Mouse (Mus musculus) left cerebral cortex, postnatal 25 days (tissue): ENCODE results near the gene Cox8a. TPM values are rescaled to one million over a fixed set of nuclear protein-coding genes. Genes with fewer than 3 reads are reported as not detected.

Experiments used
- DNase-seq, 2 experiments: peaks; one replicate each; pipeline ENCODE4 v3.0.0; 2022; ENCODE audit warnings: low spot score in 2 of 2, mixed read lengths in 1 of 2
- intact Hi-C: fragments of 180-260 bp; cut with DNase I; formaldehyde crosslinking; loops from one replicate; pipeline ENCODE4 v1.15.1; 2025
- total RNA-seq, 2 experiments: library from RNA; stranded (reverse); gene quantifications; 2 replicates each; pipeline ENCODE4 v1.2.3; 2021

Cox8a gene
- total RNA-seq, 2 experiments from 2014 or later: 1,203 to 1,264 TPM

DNA sequence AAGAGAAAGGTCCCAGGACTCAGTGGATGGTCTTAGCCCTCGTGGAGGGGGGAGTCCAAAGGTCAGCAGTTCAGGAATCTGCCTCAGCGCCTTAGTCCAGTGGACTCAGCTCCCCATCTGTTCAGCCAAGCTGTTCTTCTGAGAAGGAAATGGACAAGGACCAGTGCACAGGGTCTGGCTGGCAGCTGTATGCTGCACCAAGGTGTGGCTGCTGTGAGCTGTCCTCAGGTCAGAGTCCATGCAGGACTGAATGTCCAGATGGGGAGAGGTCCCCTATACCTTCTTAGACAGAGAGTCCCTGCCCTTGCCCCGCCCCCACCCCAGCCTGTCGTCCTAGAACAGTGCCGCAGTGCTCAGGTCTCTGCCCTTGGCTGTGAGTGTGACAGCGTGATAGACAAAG is 25.8 kb downstream of the Cox8a start:
- intact Hi-C loops: no loop called here
- no peak for DNase-seq

DNA sequence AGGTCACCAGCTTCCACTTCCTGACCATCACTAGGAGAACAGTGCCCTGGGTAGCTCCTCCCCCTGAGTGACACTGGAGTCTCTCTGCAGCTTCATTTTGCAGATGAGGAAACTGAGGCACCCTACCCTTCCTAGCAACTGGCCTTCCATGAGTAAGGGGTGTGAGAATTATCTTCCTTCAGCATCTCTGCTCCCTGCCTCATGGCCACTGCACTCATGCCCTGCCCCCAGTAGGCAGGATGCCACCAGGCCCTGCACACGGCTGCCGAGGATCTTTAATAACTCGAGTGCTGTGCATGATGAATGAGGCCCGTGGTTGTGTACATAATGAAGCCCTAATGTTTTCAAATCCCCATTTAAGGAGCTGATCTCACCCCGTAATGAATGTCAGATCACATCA is 26.4 kb downstream of the Cox8a start:
- DNase-seq: no peak
- intact Hi-C loops: no loop called here

DNA sequence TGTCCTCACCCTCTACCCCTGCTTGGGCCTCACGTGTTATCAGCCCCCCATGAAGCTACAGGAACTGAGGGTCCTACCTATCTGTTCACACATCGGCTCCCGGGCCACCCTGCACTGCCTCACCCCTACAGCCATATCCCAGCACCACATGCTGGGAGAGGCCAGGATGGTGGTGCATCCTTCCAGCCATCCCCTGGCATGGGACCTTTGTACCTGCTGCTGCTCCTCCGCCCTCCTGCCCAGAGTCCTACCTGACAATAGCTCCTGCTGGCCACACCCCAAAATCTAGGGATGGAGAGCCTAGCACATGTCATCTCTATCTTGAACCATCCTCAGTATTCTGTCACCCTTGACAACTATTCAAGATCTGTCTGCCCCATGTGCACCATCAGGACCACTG is 28.4 kb downstream of the Cox8a start:
- intact Hi-C loops: no loop called here
- DNase-seq: no peak

DNA sequence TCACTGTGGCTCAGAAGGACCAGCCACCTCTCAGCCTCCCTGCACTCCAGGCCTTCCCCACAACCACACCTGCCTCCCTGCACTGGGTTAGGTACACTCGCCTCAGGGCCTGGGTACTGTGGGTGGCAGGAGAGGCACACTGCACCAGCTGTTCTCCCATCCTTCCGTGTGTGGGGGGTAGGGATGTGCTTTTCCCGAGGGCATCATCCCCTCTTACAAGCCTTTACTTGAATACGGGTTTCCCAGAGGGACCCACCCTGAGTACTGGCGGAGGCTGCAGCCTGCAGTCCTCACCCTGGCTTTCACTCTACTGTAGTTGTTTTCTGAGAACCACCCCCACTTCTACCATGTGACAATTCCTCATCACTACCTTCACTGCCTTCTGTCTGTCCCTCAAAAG is 30.3 kb downstream of the Cox8a start:
- intact Hi-C loops: no loop called here
- DNase-seq: no peak

DNA sequence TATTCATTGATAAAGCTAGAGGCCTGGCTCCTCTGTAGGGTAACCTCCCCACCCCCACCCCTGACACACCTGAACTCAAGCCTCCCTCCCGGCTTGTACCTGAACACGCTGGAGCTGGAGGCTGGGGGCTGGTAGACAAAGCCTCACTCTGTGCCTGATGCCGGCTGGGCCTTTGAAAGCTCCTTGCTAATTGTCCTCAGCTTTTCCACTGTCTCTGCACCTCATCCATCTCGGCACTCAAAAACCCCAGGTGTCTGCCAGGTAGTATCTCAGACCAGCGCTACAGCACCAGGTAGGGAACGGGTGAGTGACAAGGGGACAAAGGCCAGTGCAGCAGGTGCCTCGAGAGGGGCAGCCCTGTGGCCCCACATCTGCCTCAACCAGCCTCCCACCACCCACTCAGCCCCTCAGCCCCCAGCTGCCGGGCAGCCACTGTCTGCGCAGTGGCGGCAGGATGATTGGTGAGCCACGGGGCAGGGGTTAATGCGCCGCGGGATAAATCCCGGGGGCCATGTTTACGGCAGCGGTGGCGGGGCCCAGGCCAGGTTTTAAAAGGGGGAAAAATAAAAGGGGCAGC is 31.6 kb downstream of the Cox8a start:
- no peak for DNase-seq

DNA sequence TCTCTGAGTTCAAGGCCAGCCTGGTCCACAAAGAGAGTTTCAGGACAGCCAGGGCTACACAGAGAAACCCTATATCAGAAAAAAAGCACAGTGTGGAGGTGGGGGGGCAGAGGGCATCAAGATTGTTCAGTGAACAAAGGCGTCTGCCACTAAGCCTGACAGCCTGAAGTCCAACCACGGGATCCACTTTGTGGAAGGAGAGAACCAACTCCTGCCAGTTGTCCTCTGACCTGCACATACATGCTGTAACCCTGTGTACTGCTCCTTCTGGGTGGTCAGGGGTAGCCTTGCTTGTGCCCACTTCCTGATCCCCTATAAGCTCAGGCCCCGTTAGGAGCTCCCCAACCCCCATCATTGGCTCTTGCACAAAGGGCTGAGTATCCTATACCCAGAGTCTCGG is 32.4 kb downstream of the Cox8a start:
- no peak for DNase-seq
- intact Hi-C loops: no loop called here

More for the DNA sequence above, 31.6 kb downstream of the Cox8a start:
- intact Hi-C loops: no loop called here

DNA sequence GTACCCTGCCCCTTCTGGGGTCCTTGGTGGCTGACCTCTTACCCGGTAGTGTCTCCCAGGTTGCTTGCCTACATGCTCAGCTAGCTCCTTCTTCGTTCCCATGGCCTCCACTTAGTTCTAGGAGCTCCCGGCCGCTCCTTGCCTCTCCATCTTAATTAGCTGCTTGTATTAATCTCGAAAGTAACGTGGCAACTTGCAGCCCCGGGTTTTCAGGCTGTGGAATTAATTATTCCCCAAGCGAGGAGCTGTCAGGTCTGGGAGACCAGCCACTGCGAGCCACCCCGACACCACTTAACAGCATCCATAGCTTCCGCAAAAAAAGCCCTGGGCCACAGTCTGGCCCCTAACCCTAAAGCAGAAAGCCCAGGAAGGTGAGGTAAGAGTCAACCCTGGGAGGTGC is 34.0 kb downstream of the Cox8a start:
- intact Hi-C loops: no loop called here

DNA sequence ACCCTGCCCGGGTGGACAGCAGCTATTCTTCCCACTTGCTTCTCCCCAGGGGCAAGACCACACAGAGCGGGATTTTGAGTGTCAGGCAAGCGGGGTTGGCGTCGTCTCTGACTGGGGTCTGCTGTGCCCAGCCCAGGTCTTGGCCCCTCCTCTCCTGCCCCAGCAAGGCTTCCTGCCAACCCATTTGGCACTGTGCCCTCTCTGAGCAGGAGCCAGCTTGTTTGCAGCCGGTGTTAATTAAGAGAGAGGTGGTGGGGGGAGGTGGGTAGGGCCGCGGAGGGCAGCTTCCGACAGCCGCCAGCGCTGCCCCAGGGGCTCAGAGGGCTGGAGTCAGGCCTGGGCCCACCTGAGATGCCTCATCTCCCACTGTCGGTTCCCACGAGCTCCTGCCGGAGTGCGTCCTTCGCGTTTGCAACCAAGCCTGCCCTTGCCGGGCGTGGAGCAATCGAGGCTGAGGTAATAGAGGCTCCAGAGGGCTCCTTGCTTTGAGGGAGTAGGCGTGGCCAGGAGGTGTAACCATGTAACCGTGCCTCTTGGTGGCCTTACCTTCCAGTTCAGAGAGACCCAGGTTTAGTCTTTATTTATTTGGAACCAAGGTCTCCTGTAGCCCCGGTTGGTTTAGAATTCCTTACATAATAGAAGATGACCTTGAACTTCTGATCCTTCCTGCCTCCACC is 35.0 kb downstream of the Cox8a start:
- intact Hi-C loops: no loop called here
- peak in 1 of 2 experiments; percentile 65 for DNase-seq

More for the DNA sequence above, 34.0 kb downstream of the Cox8a start:
- DNase-seq: no peak

DNA sequence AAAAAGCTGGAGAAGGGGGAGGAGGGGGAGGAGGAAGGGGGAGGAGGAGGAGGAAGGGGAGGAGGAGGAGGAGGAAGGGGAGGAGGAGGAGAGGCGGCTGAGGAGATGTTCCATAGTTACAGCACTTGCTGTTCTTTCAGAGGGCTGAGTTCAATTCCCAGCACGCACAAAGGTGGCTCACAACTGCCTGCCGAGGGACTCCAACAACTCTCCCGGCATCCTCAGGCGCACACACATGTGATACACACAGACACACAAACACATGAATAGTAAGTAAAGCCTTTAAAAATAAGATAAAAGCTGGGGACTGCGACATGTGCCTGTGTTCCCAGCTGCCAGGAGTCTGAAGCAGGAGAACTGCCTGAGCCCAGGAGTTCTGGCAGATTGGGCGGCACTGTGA is 35.9 kb downstream of the Cox8a start:
- no peak for DNase-seq
- intact Hi-C loops: no loop called here

DNA sequence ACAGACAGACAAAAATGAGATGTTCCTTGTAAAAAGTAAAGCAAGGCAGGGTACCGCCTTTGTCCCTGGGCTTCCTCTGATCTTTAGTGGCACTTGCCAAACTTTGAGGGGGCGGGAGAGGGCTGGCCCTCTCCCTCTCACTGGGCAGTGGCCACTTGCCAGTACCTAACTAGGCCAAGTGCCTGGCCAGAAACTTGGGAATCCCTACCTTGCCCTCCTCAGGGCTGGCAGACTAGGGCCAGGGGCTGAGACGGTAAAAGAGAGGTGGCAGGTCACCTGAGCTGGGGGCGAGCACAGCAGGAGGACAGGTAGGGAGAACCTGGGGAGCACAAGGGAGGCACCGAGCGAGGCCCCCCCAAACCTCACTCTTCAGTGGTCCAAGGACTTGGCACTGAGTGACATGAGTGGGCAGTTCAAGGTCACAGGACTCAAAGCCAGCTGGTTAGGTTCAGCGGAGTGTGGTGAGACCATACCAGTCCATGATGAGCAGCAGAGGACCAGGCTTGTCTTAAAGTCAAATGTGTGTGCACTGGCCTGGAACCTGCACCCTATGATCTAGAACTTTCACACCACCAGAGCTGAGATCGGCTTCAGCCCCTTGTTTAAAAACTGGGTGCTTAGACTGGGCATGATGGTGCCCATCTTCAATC is 36.5 kb downstream of the Cox8a start:
- intact Hi-C loops: no loop called here
- no peak for DNase-seq

DNA sequence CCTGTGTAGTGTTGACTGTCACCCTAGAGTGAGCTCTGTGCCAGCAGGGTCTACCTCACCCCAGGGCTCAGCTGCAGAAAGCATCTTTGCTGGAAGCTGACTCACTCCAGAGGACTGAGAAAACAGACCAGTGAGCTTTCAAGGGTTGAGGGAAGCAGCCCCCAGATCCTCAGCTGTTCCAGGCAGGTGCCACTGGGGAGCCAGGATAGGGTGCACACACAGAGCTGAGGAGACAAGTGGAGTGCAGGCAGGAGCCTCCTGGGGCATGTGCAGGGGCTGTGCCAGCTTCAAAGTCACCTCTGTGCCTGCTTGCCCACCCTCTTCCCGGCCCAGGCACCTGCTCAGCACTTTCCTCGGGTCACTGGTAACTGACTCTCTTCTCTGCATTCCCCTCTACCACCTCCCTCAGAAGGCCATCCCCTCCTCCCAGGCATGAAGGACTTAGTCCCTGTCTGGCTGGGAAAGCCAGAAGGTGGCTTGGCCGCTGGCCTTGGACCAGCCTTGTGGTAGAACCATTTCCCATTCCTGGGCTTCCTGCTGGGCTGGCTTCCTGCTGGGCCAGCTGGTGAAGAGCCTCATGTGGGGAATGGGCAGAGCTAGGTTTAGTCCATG is 38.5 kb downstream of the Cox8a start:
- DNase-seq: no peak
- intact Hi-C loops: no loop called here

DNA sequence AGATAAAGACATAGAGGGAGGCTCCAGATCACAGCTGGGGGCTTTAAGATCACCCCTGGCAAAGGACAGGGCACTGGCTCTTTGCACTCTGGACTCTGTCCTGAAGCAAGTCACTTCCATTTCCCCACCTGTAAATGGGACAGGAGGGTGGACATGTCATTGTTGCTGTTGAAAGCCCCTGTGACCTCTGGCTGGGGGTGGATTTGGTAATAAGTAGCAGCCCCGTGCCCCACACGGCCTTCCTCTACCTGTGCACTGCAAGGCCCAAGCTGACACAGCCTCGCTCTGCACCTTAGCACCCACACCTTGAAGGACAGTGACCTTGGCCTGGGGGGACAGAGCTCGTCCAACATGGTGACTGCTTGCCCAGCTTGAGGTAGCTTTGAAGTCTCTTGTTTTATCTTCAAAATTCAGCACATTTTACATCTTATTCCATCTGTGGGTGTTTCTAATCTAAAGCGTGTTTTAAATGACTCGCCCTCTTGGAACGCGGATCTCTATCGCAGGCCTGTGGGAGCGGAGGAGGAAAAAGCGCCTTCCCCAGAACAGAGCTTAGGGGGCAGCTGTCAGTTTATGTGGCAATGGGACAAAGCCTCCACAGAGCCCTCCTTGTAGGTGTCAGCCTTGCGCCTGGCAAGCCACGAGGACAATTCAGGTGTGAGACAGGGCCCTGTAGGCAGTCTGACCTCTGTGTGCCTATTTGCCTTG is 39.5 kb downstream of the Cox8a start:
- intact Hi-C loops: no loop called here

DNA sequence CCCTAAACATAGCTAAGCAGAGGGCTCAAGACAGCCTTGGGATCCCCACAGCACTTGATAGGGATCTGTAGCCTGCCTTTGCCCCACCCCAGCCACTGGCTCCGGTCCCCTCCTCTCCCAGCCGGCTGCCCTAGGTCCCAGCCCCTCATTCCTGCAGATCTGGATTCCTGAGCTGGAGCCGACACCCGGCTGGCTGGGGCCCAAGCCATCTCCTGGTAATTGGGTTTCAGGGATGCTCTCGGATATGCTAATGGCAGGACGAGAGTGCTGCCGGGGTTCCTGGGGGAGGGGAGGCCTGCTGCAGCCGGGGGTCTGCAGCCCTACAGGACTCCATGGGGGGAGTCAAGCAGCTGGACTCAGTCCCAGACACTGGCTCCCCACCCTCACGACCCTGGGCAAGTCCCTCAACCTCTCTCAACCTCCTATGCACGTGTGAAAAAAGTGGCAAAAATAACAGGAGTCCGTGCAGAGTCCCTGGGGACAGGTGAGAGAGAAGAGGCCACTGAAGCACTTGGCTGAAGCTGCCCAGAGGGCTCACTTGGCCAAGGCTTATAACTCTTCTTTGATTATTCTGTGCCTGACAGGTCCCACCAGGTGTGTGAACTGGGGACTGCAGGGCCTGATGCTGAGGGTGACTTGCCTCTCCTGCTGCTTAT is 41.2 kb downstream of the Cox8a start:
- intact Hi-C loops: no loop called here

More for the DNA sequence above, 39.5 kb downstream of the Cox8a start:
- DNase-seq: no peak

DNA sequence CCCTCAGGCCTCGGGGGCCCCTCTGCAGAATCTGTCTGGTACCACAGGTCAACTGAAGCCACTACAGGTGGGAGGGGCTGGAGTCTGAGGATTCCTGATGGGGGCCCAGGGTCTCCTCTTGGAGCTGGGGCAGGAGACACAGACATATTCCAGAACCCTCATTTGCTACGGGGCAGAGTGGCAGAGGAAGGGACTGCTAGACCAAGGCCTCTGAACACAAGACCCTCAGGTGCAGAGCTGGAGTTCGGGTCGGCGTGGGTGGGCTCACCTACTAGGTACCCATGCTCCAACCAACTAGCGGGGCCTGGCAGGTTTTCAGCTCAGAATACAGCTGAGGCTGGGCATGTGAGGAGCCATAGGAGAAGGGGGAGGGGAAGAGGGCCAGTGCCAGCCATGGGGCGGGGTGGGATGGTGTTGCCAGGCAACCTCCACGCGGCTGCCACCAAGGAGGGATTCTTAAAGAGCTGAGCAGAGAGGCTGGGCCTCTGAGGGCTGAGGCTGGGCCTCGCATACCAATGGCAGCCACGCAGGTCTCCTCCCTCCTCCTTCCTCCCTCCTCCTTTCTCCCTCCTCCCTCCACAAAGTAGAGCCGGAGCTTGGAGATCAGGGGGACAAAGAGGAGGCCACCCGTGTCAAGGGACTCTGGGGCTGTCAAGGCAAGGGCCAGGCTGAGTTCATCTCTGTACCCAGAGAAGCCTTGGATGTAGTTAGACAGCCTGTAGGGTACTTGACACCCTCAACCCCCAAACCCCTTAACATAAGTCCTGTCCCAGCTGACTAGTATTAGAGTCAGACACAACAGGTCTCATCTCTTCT is 45.2 kb downstream of the Cox8a start:
- DNase-seq: peak; percentile 73 to 85
- intact Hi-C loops: no loop called here

More for the DNA sequence above, 41.2 kb downstream of the Cox8a start:
- DNase-seq: no peak

DNA sequence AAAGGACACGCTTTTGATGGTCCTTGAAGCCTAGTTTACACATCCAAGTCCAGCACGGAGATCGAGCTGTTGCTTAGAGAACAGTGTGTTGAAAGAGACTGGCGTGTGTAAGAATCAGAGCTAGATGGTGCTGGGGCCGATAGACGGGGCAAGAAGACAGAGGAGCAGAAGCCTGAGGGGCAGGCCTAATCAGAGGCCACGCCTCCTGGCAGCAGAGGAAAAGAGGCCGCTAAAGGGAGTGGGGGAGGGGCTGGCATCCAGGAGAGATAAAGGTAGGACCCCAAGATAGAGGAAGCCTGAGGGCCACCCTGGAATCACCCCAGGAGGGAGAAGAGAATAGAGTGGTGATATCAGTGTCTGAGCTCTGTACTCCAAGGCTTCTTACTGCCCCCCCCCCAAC is 46.0 kb downstream of the Cox8a start:
- no peak for DNase-seq
- intact Hi-C loops: no loop called here

DNA sequence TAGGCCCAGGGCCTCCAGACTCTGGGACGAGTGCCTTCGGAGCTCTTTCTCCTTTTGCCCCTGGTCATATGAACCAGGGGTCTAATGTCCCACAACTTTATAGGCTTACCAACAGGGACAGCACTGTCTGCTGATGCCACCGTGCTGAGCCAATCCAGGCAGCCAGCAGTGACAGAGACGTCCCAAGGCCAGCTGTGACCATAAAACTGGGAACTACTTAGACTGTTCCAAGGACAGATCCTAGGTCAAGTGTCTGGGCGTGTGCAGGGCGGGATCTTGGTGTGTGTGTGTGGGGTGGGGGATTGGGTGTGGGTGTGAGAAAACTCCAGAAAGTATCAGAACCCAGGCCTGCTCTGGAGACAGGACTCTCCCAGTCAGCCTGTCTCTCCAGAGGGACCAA is 46.5 kb downstream of the Cox8a start:
- no peak for DNase-seq
- intact Hi-C loops: no loop called here

DNA sequence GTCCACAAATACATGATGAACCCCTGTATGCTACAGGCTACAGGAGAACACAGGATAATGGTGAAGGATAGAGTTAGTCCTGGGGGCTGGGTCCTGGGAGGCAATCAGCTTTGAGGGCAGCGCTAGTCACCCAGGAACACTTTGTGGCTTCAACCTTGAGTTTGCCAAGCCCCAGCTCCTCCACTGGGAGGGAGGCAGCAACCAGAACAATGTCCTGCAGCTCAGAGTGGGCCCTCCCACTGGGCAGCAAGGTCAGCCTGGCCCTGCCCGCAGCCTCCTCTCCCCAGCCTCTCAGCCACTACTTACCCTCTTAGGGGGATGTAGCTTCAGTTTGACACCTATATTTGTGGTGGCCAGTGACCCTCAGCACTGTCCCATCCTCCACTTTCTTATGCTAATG is 49.0 kb downstream of the Cox8a start:
- intact Hi-C loops: loop anchor here (5.0 kb wide), 1 partner anchor 86 kb away; no protein-coding TSS in a partner anchor
- DNase-seq: no peak

DNA sequence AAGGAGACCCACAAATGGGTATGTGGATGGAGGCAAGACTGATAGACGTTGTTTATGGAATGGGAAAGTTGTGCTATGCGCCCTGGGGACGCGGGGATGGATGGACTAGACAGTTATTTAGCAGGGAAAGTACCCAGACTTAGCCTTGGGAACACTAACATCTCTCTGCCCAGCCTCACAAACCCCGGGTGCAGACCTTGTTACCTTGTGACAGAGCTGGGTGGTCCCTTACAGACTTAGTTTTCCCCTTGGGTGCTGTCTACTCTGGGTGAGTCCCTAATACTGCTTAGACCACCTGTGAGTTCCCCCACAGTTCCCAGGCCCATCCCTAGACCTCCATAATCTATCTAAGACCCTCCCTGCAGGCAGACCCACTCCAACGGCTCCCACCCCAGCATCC is 50.6 kb downstream of the Cox8a start:
- intact Hi-C loops: loop anchor here (5.0 kb wide), 1 partner anchor 84 kb away; no protein-coding TSS in a partner anchor
- DNase-seq: no peak
